Mouse (Mus musculus) forebrain, postnatal 0 days (tissue): ENCODE results near the gene Man2a2. TPM values are rescaled to one million over a fixed set of nuclear protein-coding genes. Genes with fewer than 3 reads are reported as not detected.

Experiments used
- ATAC-seq: fragments of 200-750 bp; cut with Nextera tagmentation; 2 replicates; pipeline ENCODE4 v1.8.0; 2017; ENCODE audit warnings: mild to moderate bottlenecking, moderate library complexity
- DNase-seq: peaks from one replicate; pipeline ENCODE4 v3.0.0-alpha.2; 2015
- H3K27ac ChIP-seq: fragments of 300-500 bp; sonication (generic); 2 replicates; pipeline ENCODE4 v1.5.1; 2014; ENCODE audit warnings: low read depth, mild to moderate bottlenecking, antibody characterized with exemption, low read length, moderate library complexity, mixed read lengths
- H3K27me3 ChIP-seq: fragments of 300-500 bp; sonication (generic); 2 replicates; pipeline ENCODE4 v1.6.1; 2014; ENCODE audit warnings: mild to moderate bottlenecking, low read length, mixed read lengths; ENCODE audit not compliant: insufficient read depth
- H3K36me3 ChIP-seq: fragments of 300-500 bp; sonication (generic); 2 replicates; pipeline ENCODE4 v1.6.1; 2014; ENCODE audit warnings: mild to moderate bottlenecking, moderate library complexity; ENCODE audit not compliant: insufficient read depth
- H3K4me1 ChIP-seq: fragments of 300-500 bp; sonication (generic); 2 replicates; pipeline ENCODE4 v1.6.1; 2014; ENCODE audit warnings: antibody characterized with exemption; ENCODE audit not compliant: insufficient read depth
- H3K4me2 ChIP-seq: fragments of 300-500 bp; sonication (generic); 2 replicates; pipeline ENCODE4 v1.6.1; 2014; ENCODE audit warnings: low read depth, mild to moderate bottlenecking, moderate library complexity
- H3K4me3 ChIP-seq: fragments of 300-500 bp; sonication (generic); 2 replicates; pipeline ENCODE4 v1.5.1; 2014; ENCODE audit warnings: low read depth, low read length, mixed read lengths
- H3K9ac ChIP-seq: fragments of 300-500 bp; sonication (generic); 2 replicates; pipeline ENCODE4 v1.6.1; 2014; ENCODE audit warnings: mild to moderate bottlenecking
- H3K9me3 ChIP-seq: fragments of 300-500 bp; sonication (generic); 2 replicates; pipeline ENCODE4 v1.6.1; 2016; ENCODE audit warnings: low read length
- CTCF ChIP-seq: sonication (generic); IDR thresholded peaks from 2 replicates; pipeline ENCODE4 v1.5.1; 2016; ENCODE audit warnings: antibody characterized with exemption, control low read depth, low read depth
- WGBS: fragments of 180-500 bp; shearing (Covaris S2); extraction: QIAGEN DNeasy Blood & Tissue Kit; methylation state at CpG from one replicate; pipeline ENCODE4 v1.1.7; 2014; 5-methylcytosine and 5-hydroxymethylcytosine counted together
- polyA plus RNA-seq: library from polyadenylated mRNA; unstranded; fragments of >200 nt; fragmentation: Nextera tagmentation; extraction: Ambion mirVana; gene quantifications from 2 replicates; pipeline ENCODE4 v1.2.1, GENCODE M21; 2015
- total RNA-seq: library from RNA; depleted of rRNA; stranded (reverse); fragments of >200 nt; gene quantifications from 2 replicates; pipeline ENCODE4 v1.2.3, GENCODE M21; 2014; rRNA removed

Man2a2 gene
- total and polyA plus RNA-seq, 2 experiments from 2014 or later = 12.0 to 54.8 TPM

- DNase-seq (no peak), ATAC-seq (no peak)
- H3K9me3 ChIP-seq = no peaks in the 10 kb centered on the region
- H3K27ac ChIP-seq = no peak overlapping the region
- no peak overlapping the region for H3K4me3 ChIP-seq
- TF ChIP-seq CTCF = no peak
- H3K27me3 ChIP-seq = no peaks in the 10 kb centered on the region
- WGBS = 58% methylated on average over 1 of the region's 1 CpGs
- peaks cover 3% of the 10 kb centered on the region; the same call in 1 of the 2 replicates for H3K4me1 ChIP-seq
- no peak overlapping the region for H3K4me2 ChIP-seq
- peaks cover 19% of the 10 kb centered on the region; the same call in 1 of the 2 replicates for H3K36me3 ChIP-seq
- H3K9ac ChIP-seq = no peak overlapping the region
These were observed 53.6 kb downstream of the Man2a2 start for GRCm38 (mm10) chr7:80317439-80318115.

GRCm38 (mm10) chr7:80315733-80316132 is 55.4 kb downstream of the Man2a2 start:
- TF ChIP-seq CTCF = no peak
- DNase-seq = no peak
- no peak overlapping the region for H3K27ac ChIP-seq
- no peak overlapping the region for H3K4me3 ChIP-seq
- no peaks in the 10 kb centered on the region for H3K27me3 ChIP-seq
- peaks cover 19% of the 10 kb centered on the region; the same call in 1 of the 2 replicates for H3K36me3 ChIP-seq
- H3K4me1 ChIP-seq = no peaks in the 10 kb centered on the region
- H3K9ac ChIP-seq = no peak overlapping the region
- no peak overlapping the region for H3K4me2 ChIP-seq
- ATAC-seq = no peak
- H3K9me3 ChIP-seq = no peaks in the 10 kb centered on the region
- WGBS = 80% methylated on average over 2 of the region's 2 CpGs

- no peaks in the 10 kb centered on the region for H3K27me3 ChIP-seq
- no peak overlapping the region for H3K9ac ChIP-seq
- no peaks in the 10 kb centered on the region for H3K9me3 ChIP-seq
- H3K4me2 ChIP-seq = no peak overlapping the region
- 67% methylated on average over 7 of the region's 7 CpGs for WGBS
- H3K4me1 ChIP-seq = no peaks in the 10 kb centered on the region
- peaks cover 13% of the 10 kb centered on the region; the same call in 1 of the 2 replicates for H3K36me3 ChIP-seq
- DNase-seq (no peak), ATAC-seq (no peak)
- no peak overlapping the region for H3K4me3 ChIP-seq
- no peak for TF ChIP-seq CTCF
- H3K27ac ChIP-seq = no peak overlapping the region
These were observed 60.4 kb downstream of the Man2a2 start for GRCm38 (mm10) chr7:80310771-80311170.

GRCm38 (mm10) chr7:80307766-80308165 is 63.4 kb downstream of the Man2a2 start:
- DNase-seq (no peak), ATAC-seq (no peak)
- H3K4me3 ChIP-seq = no peak overlapping the region
- H3K27ac ChIP-seq = no peak overlapping the region
- H3K9ac ChIP-seq = no peak overlapping the region
- H3K9me3 ChIP-seq = no peaks in the 10 kb centered on the region
- WGBS = 72% methylated on average over 3 of the region's 3 CpGs
- H3K27me3 ChIP-seq = no peaks in the 10 kb centered on the region
- H3K4me2 ChIP-seq = no peak overlapping the region
- H3K4me1 ChIP-seq = no peaks in the 10 kb centered on the region
- no peak for TF ChIP-seq CTCF
- no peaks in the 10 kb centered on the region for H3K36me3 ChIP-seq

- WGBS = 88% methylated on average over 2 of the region's 2 CpGs
These were observed 69.7 kb downstream of the Man2a2 start for GRCm38 (mm10) chr7:80301522-80301921.

GRCm38 (mm10) chr7:80299568-80299967 is 71.6 kb downstream of the Man2a2 start:
- Histone ChIP-seq H3K27me3 (no peaks in the 10 kb centered on the region), H3K4me3 (no peak overlapping the region), H3K9me3 (no peaks in the 10 kb centered on the region), H3K9ac (no peak overlapping the region), H3K36me3 (no peaks in the 10 kb centered on the region), H3K4me1 (no peaks in the 10 kb centered on the region), H3K4me2 (no peak overlapping the region), H3K27ac (no peak overlapping the region)
- no peak for TF ChIP-seq CTCF
- no peak for DNase-seq
- ATAC-seq = no peak
- 92% methylated on average over 3 of the region's 3 CpGs for WGBS

More at GRCm38 (mm10) chr7:80301522-80301921, 69.7 kb downstream of the Man2a2 start:
- DNase-seq (no peak), ATAC-seq (no peak)
- no peaks in the 10 kb centered on the region for H3K36me3 ChIP-seq
- no peaks in the 10 kb centered on the region for H3K9me3 ChIP-seq
- no peaks in the 10 kb centered on the region for H3K4me1 ChIP-seq
- H3K27me3 ChIP-seq = no peaks in the 10 kb centered on the region
- no peak overlapping the region for H3K4me2 ChIP-seq
- TF ChIP-seq CTCF = no peak
- H3K27ac ChIP-seq = no peak overlapping the region
- no peak overlapping the region for H3K4me3 ChIP-seq
- no peak overlapping the region for H3K9ac ChIP-seq

Other genes starting within 250 kb of the Man2a2 start
- gene Sema4b, start 184.5 kb downstream of the Man2a2 start, total RNA-seq = 24.5 and 35.6 TPM in 2 replicates
- 17.0 and 22.4 TPM in 2 replicates for gene Sema4b, start 184.5 kb downstream of the Man2a2 start, polyA plus RNA-seq
- 11.3 and 16.4 TPM in 2 replicates for gene Cib1, start 138.6 kb downstream of the Man2a2 start, total RNA-seq
- 29.0 and 29.3 TPM in 2 replicates for gene Cib1, start 138.6 kb downstream of the Man2a2 start, polyA plus RNA-seq
- gene Gdpgp1, start 138.5 kb downstream of the Man2a2 start, total RNA-seq = 4.1 and 5.8 TPM in 2 replicates
- 1.3 and 2.6 TPM in 2 replicates for gene Gdpgp1, start 138.5 kb downstream of the Man2a2 start, polyA plus RNA-seq
- gene Ttll13, start 125.0 kb downstream of the Man2a2 start, total RNA-seq = 0.48 and 2.0 TPM in 2 replicates
- gene Ttll13, start 125.0 kb downstream of the Man2a2 start, polyA plus RNA-seq = 1.4 and 1.5 TPM in 2 replicates
- 67.2 and 74.9 TPM in 2 replicates for gene Ngrn, start 110.2 kb downstream of the Man2a2 start, total RNA-seq
- 71.4 and 72.0 TPM in 2 replicates for gene Ngrn, start 110.2 kb downstream of the Man2a2 start, polyA plus RNA-seq
- 37.5 and 41.0 TPM in 2 replicates for gene Vps33b, start 101.7 kb downstream of the Man2a2 start, total RNA-seq
- gene Vps33b, start 101.7 kb downstream of the Man2a2 start, polyA plus RNA-seq = 8.3 and 15.0 TPM in 2 replicates
- 12.2 and 17.1 TPM in 2 replicates for gene Prc1, start 76.9 kb downstream of the Man2a2 start, total RNA-seq
- gene Prc1, start 76.9 kb downstream of the Man2a2 start, polyA plus RNA-seq = 19.0 and 23.9 TPM in 2 replicates
- 25.2 and 38.9 TPM in 2 replicates for gene Rccd1, start 46.9 kb downstream of the Man2a2 start, total RNA-seq
- 3.5 and 7.0 TPM in 2 replicates for gene Rccd1, start 46.9 kb downstream of the Man2a2 start, polyA plus RNA-seq
- gene Unc45a, start 30.4 kb downstream of the Man2a2 start, total RNA-seq = 49.2 and 69.4 TPM in 2 replicates
- gene Unc45a, start 30.4 kb downstream of the Man2a2 start, polyA plus RNA-seq = 35.2 and 50.1 TPM in 2 replicates
- 33.2 and 44.4 TPM in 2 replicates for gene Hddc3, start 28.3 kb downstream of the Man2a2 start, total RNA-seq
- 14.6 and 16.7 TPM in 2 replicates for gene Hddc3, start 28.3 kb downstream of the Man2a2 start, polyA plus RNA-seq
- 4.5 and 6.4 TPM in 2 replicates for gene Fes, start 16.6 kb upstream of the Man2a2 start, total RNA-seq
- gene Fes, start 16.6 kb upstream of the Man2a2 start, polyA plus RNA-seq = 2.5 and 2.8 TPM in 2 replicates
- gene Furin, start 34.1 kb upstream of the Man2a2 start, total RNA-seq = 16.9 and 21.8 TPM in 2 replicates
- gene Furin, start 34.1 kb upstream of the Man2a2 start, polyA plus RNA-seq = 6.8 and 7.7 TPM in 2 replicates
- gene Blm, start 163.7 kb upstream of the Man2a2 start, total RNA-seq = 7.1 and 10.4 TPM in 2 replicates
- 3.1 and 5.5 TPM in 2 replicates for gene Blm, start 163.7 kb upstream of the Man2a2 start, polyA plus RNA-seq